Mouse (Mus musculus): ENCODE data around the gene Mxd3. TPM values are rescaled to one million over a fixed set of nuclear protein-coding genes. Genes with fewer than 3 reads are reported as not detected.

The Mxd3 gene
- polyA plus RNA-seq, 1 experiment from 2014 or later = 26.0 TPM

DNA sequence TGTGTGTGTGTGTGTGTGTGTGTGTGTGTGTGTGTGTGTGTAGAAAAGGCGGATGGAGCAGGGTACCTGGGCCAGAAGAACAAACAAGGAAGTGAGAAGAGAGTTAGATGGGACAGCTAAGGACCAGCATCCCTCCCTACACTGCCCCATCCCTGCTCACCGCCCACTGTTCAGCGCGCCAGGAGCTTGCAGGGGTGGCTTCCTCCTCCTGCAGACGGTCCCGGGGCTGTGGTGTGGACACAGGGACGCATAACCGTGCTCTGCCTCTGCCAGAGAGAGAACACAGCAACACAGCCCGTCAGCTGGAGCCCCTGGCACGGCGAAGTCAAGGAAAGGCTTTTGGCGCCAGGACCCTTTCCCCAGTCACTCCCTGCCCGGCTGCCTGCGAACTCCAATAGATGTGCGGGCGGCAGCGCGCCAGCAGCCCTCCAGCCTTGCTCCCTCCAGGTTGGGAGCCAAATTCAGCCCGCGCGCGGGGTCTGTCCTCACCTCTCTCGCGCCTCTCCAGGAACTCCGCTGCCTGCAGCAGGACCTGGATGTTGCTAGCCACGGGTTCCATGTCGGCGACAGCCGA, 427 bp downstream of the Mxd3 start:
- H3K9me3 ChIP-seq = no peaks in the 10 kb centered on the region

GRCm38 (mm10) chr13:55328641-55329040, 982 bp downstream of the Mxd3 start:
- H3K4me1 ChIP-seq = peaks cover 41% of the 10 kb centered on the region
- peak overlapping the region; percentile 93 for H3K4me2 ChIP-seq (replicated peaks)
- H3K4me3 ChIP-seq = peak overlapping the region; percentile 70
- WGBS = 81% methylated on average over 4 of the region's 4 CpGs
- H3K9ac ChIP-seq = peak overlapping the region; percentile 73
- H3K27me3 ChIP-seq (replicated peaks) = no peaks in the 10 kb centered on the region
- ATAC-seq (ENCODE audit: low FRiP score, low read depth) = no peak
- H3K27ac ChIP-seq = no peak overlapping the region
- H3K9me3 ChIP-seq = no peaks in the 10 kb centered on the region
- peaks cover 25% of the 10 kb centered on the region for H3K36me3 ChIP-seq

More for the DNA sequence above, 427 bp downstream of the Mxd3 start:
- H3K36me3 ChIP-seq = peaks cover 19% of the 10 kb centered on the region
- H3K27ac ChIP-seq = no peak overlapping the region
- H3K4me3 ChIP-seq = peak overlapping the region; percentile 70
- H3K9ac ChIP-seq = peak overlapping the region; percentile 73
- H3K4me2 ChIP-seq (replicated peaks) = peak overlapping the region; percentile 93
- peak; percentile 18; the same call in 1 of the 2 replicates for ATAC-seq (ENCODE audit: low FRiP score, low read depth)
- H3K27me3 ChIP-seq (replicated peaks) = no peaks in the 10 kb centered on the region
- H3K4me1 ChIP-seq = peaks cover 35% of the 10 kb centered on the region
- under 1% methylated on average over 29 of the region's 29 CpGs for WGBS

GRCm38 (mm10) chr13:55328171-55328570, 1.5 kb downstream of the Mxd3 start:
- Histone ChIP-seq H3K27ac (no peak overlapping the region), H3K27me3 (replicated peaks) (no peaks in the 10 kb centered on the region), H3K4me1 (peaks cover 45% of the 10 kb centered on the region), H3K9ac (peak overlapping the region; percentile 73; the same call in 1 of the 2 replicates), H3K4me3 (peak overlapping the region; percentile 70), H3K9me3 (no peaks in the 10 kb centered on the region), H3K36me3 (peaks cover 29% of the 10 kb centered on the region), H3K4me2 (replicated peaks) (peak overlapping the region; percentile 93)
- WGBS = 82% methylated on average over 6 of the region's 6 CpGs
- ATAC-seq (ENCODE audit: low FRiP score, low read depth) = no peak

GRCm38 (mm10) chr13:55327633-55328032, 2.0 kb downstream of the Mxd3 start:
- 42% methylated on average over 6 of the region's 8 CpGs for WGBS
- Histone ChIP-seq H3K36me3 (peaks cover 30% of the 10 kb centered on the region), H3K27me3 (replicated peaks) (no peaks in the 10 kb centered on the region), H3K27ac (no peak overlapping the region), H3K4me3 (0 out of 2 replicates have a peak overlapping the region, but pooled peaks have one; percentile 70), H3K9ac (no peak overlapping the region), H3K4me1 (peaks cover 51% of the 10 kb centered on the region), H3K9me3 (no peaks in the 10 kb centered on the region), H3K4me2 (replicated peaks) (peak overlapping the region; percentile 93)
- ATAC-seq (ENCODE audit: low FRiP score, low read depth) = no peak

- peak overlapping the region; percentile 93; the same call in 1 of the 2 replicates for H3K4me2 ChIP-seq (replicated peaks)
- ATAC-seq (ENCODE audit: low FRiP score, low read depth) = no peak
- H3K4me1 ChIP-seq = peaks cover 54% of the 10 kb centered on the region
- peaks cover 30% of the 10 kb centered on the region for H3K36me3 ChIP-seq
- no peak overlapping the region for H3K4me3 ChIP-seq
- H3K9me3 ChIP-seq = no peaks in the 10 kb centered on the region
- no peak overlapping the region for H3K27ac ChIP-seq
- H3K9ac ChIP-seq = no peak overlapping the region
- whole genome bisulfite sequencing = 61% methylated on average over 4 of the region's 4 CpGs
- no peaks in the 10 kb centered on the region for H3K27me3 ChIP-seq (replicated peaks)
Observed at GRCm38 (mm10) chr13:55327169-55327568, 2.5 kb downstream of the Mxd3 start.

DNA sequence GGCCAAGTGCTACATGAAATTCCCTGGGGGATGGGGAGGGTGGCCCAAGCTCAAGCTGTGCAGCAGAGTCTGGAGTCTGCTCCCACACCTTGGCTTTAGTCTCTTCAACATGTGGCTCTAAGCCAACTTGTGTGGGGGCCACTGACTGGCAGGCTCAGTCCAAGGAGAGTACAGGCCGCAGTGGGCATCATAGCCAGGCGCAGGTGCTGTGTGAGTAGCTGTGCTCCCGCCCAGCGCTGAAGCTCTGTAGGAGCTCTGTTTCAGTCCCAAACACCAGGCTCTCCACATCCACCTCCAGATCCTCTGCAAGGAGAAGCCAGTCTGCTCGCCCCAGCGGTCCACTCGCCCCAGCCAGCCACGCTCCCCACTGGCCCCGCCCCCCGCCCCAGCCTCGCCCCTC, 4.0 kb downstream of the Mxd3 start:
- H3K27me3 ChIP-seq (replicated peaks) = no peaks in the 10 kb centered on the region
- no peak overlapping the region for H3K27ac ChIP-seq
- H3K36me3 ChIP-seq = peaks cover 31% of the 10 kb centered on the region
- no peak for ATAC-seq (ENCODE audit: low FRiP score, low read depth)
- 77% methylated on average over 11 of the region's 11 CpGs for WGBS
- no peak overlapping the region for H3K4me2 ChIP-seq (replicated peaks)
- no peak overlapping the region for H3K9ac ChIP-seq
- peaks cover 55% of the 10 kb centered on the region for H3K4me1 ChIP-seq
- 0 out of 2 replicates have a peak overlapping the region, but pooled peaks have one; percentile 7 for H3K4me3 ChIP-seq
- no peaks in the 10 kb centered on the region for H3K9me3 ChIP-seq

- peak overlapping the region; percentile 85 for H3K4me2 ChIP-seq (replicated peaks)
- no peak for ATAC-seq (ENCODE audit: low FRiP score, low read depth)
- 2% methylated on average over 31 of the region's 31 CpGs for WGBS
- no peaks in the 10 kb centered on the region for H3K9me3 ChIP-seq
- 0 out of 2 replicates have a peak overlapping the region, but pooled peaks have one; percentile 10 for H3K27ac ChIP-seq
- H3K27me3 ChIP-seq (replicated peaks) = no peaks in the 10 kb centered on the region
- H3K36me3 ChIP-seq = peaks cover 63% of the 10 kb centered on the region
- H3K4me1 ChIP-seq = peaks cover 40% of the 10 kb centered on the region
- H3K9ac ChIP-seq = peak overlapping the region; percentile 95
- peak overlapping the region; percentile 88 for H3K4me3 ChIP-seq
Observed at GRCm38 (mm10) chr13:55322130-55322825, 7.3 kb downstream of the Mxd3 start.

DNA sequence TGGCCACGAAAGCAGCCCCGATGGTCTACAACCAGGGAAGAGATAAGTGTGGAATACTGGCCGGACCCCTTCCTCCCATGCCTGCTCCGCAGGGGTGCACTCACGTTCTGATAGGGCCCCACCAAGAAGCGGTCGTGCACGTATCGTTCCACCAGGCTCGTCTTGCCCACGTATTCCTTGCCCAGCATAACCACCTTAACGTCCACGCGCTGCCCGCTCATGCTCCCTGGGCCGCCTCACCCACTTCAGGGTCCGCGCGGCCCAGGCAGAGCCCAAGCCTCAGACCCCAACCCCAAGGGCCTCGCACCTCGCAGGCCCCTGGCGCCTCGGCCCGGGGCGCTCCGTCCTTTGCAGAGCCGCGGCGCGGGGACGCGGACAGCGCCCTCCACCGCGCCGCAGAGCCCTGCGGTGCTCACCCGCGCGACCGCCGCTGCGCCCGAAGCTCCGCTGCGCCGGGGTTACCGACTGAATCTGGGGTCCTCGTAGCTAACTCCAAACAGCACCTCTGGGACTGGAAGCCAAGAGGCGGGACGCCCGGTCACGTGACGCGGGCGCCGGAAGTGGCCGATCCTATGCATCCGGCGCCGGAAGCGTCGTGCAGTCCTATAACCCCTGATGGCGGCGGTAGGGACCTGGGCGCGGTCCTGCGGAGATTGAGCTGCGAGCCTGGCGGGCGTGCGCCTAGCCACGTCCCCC, 8.0 kb downstream of the Mxd3 start, which contains the start of gene Rab24:
Gene Rab24 (minus strand): TSS at position 513 of the 696 bp plus-strand sequence.
- H3K27ac ChIP-seq = 0 out of 2 replicates have a peak within 1 kb of the TSS, but pooled peaks have one; percentile 10
- ATAC-seq (ENCODE audit: low FRiP score, low read depth) = peak; percentile 85
- H3K4me1 ChIP-seq = peaks cover 37% of the 10 kb centered on the region
- peaks cover 69% of the 10 kb centered on the region for H3K36me3 ChIP-seq
- under 1% methylated on average over 73 of the region's 73 CpGs for WGBS
- H3K4me2 ChIP-seq (replicated peaks) = peak within 1 kb of the TSS; percentile 85
- H3K4me3 ChIP-seq = peak within 1 kb of the TSS; percentile 88
- H3K9ac ChIP-seq = peak within 1 kb of the TSS; percentile 95
- no peaks in the 10 kb centered on the region for H3K27me3 ChIP-seq (replicated peaks)
- H3K9me3 ChIP-seq = no peaks in the 10 kb centered on the region

- WGBS = 90% methylated on average over 4 of the region's 4 CpGs
- Histone ChIP-seq H3K4me2 (replicated peaks) (peak within 1 kb of the TSS; percentile 85), H3K9ac (peak within 1 kb of the TSS; percentile 95), H3K27me3 (replicated peaks) (no peaks in the 10 kb centered on the region), H3K9me3 (no peaks in the 10 kb centered on the region), H3K27ac (no peak within 1 kb of the TSS), H3K4me3 (peak within 1 kb of the TSS; percentile 88), H3K4me1 (peaks cover 37% of the 10 kb centered on the region), H3K36me3 (peaks cover 69% of the 10 kb centered on the region)
- ATAC-seq (ENCODE audit: low FRiP score, low read depth) = no peak
Observed at GRCm38 (mm10) chr13:55319931-55320533, 9.6 kb downstream of the Mxd3 start, which contains the start of gene Prelid1. Gene Prelid1 (plus strand): TSS chr13:55320500.

DNA sequence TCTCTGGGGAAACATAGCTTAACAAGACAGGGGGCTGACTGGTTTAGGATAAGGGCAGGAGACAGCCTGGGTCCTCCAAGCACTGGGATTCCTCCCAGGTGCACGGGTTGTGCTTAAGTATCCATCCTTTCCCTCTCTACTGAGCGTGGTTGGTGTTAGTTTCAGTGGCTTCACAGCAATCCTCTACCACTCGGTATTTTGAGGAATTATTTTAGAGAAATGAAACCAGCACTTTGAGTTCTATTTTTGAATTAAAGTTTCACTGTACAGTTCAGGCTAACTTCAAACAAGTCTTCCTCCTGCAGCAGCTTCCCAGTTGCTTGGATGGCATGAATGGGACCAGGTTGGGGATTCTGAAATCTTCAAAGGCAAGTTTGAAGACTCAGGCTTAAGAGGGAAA, 11.3 kb downstream of the Mxd3 start:
- Histone ChIP-seq H3K4me1 (peaks cover 26% of the 10 kb centered on the region), H3K9me3 (no peaks in the 10 kb centered on the region), H3K27ac (no peak overlapping the region), H3K36me3 (peaks cover 70% of the 10 kb centered on the region), H3K9ac (no peak overlapping the region), H3K27me3 (replicated peaks) (no peaks in the 10 kb centered on the region), H3K4me3 (no peak overlapping the region), H3K4me2 (replicated peaks) (no peak overlapping the region)
- WGBS = 86% methylated on average over 3 of the region's 3 CpGs
- ATAC-seq (ENCODE audit: low FRiP score, low read depth) = no peak

GRCm38 (mm10) chr13:55314891-55315412, 14.7 kb downstream of the Mxd3 start:
- H3K9me3 ChIP-seq = no peaks in the 10 kb centered on the region
- 91% methylated on average over 2 of the region's 2 CpGs for WGBS
- H3K4me3 ChIP-seq = no peak overlapping the region
- H3K9ac ChIP-seq = no peak overlapping the region
- H3K4me2 ChIP-seq (replicated peaks) = no peak overlapping the region
- peaks cover 2% of the 10 kb centered on the region; the same call in 1 of the 2 replicates for H3K4me1 ChIP-seq
- no peaks in the 10 kb centered on the region for H3K27me3 ChIP-seq (replicated peaks)
- H3K36me3 ChIP-seq = peaks cover 93% of the 10 kb centered on the region
- H3K27ac ChIP-seq = no peak overlapping the region
- ATAC-seq (ENCODE audit: low FRiP score, low read depth) = no peak

All from neural tube, embryonic 12.5 days (tissue).